8 mouse cellular contexts compared by ENCODE assay signal in genomic region chr11:34001938-34002592, GRCm38 (mm10). TPM values are rescaled to one million over a fixed set of nuclear protein-coding genes. Genes with fewer than 3 reads are reported as not detected.
DNase-seq lines count a peak whose midpoint lies in the region; ATAC-seq lines count a peak whose summit lies in the region.

No protein-coding gene starts in this region.

- peak; percentile 76 for ATAC-seq in granulocyte monocyte progenitor cell, adult 5-6 weeks (replicated peaks; ENCODE audit: poor library complexity, severe bottlenecking)

- DNase-seq in layer of hippocampus, adult 11-12 months (ENCODE audit: low spot score), result peak; percentile 71
- no peak for DNase-seq in layer of hippocampus, adult 9-10 months (ENCODE audit: low spot score)
- DNase-seq in Muller cell, postnatal 12 days (ENCODE audit: inconsistent ontology term), result peak; percentile 25
- peak; percentile 72 to 78 for DNase-seq in cerebellum, postnatal 14 days
- DNase-seq in left cerebral cortex, postnatal 14 days (ENCODE audit: low spot score in 2 of 2), result peak; percentile 62 to 79
- peak; percentile 88 for DNase-seq in naive thymus-derived CD4-positive, alpha-beta T cell, adult 2 months (ENCODE audit: low read depth)
- DNase-seq in thymus, postnatal 14 days, result peak; percentile 81

- intact Hi-C loops in left cerebral cortex, postnatal 14 days (cut with DNase I), result loop anchor here (2.0 to 10.0 kb wide), 2 partner anchors 71 to 213 kb away; no protein-coding TSS in a partner anchor

RNA-seq across cellular contexts. Expression of gene Kcnip1, which starts 9.1 kb away (rescaled TPM):
- total RNA-seq in granulocyte monocyte progenitor cell, adult 5-6 weeks (2014; fragmentation: Nextera tagmentation), result not detected in 2 replicates
- total RNA-seq in granulocyte monocyte progenitor cell, adult 5-6 weeks (2017), result not detected in 2 replicates
- 10 to 100 TPM; 38.1 to 39.6 TPM for total RNA-seq in left cerebral cortex, postnatal 14 days (2021)

RNA-seq across cellular contexts. Expression of gene Kcnmb1, which starts 39.3 kb away (rescaled TPM):
- total RNA-seq in granulocyte monocyte progenitor cell, adult 5-6 weeks (2014; fragmentation: Nextera tagmentation), result not detected in 2 replicates
- not detected in 2 replicates for total RNA-seq in granulocyte monocyte progenitor cell, adult 5-6 weeks (2017)
- under 1 TPM; 0.23 to 0.42 TPM for total RNA-seq in left cerebral cortex, postnatal 14 days (2021)

RNA-seq across cellular contexts. Expression of gene Lcp2, which starts 44.7 kb away (rescaled TPM):
- 43.5 and 55.4 TPM in 2 replicates for total RNA-seq in granulocyte monocyte progenitor cell, adult 5-6 weeks (2014; fragmentation: Nextera tagmentation)
- total RNA-seq in granulocyte monocyte progenitor cell, adult 5-6 weeks (2017), result 22.0 and 34.6 TPM in 2 replicates
- 1 to 10 TPM; 4.6 TPM for total RNA-seq in left cerebral cortex, postnatal 14 days (2021)

Comparison
In these comparisons a context has a peak if more than half of its experiments do, and no peak if none do; other contexts are left out.
1. RNA of gene Kcnip1, which starts 9.1 kb away (total RNA-seq): 38.1 to 39.6 TPM in left cerebral cortex, postnatal 14 days; not detected in granulocyte monocyte progenitor cell, adult 5-6 weeks; every median in the first group is over 10 times any median in the second.
2. RNA of gene Lcp2, which starts 44.7 kb away (total RNA-seq): 22.0 to 55.4 TPM in granulocyte monocyte progenitor cell, adult 5-6 weeks; 4.6 TPM in left cerebral cortex, postnatal 14 days; every median in the first group is over 4 times any median in the second.